Mouse (Mus musculus) liver, embryonic 14.5 days (tissue): Measurements from ENCODE around the gene Tigar.

Experiments
- CTCF ChIP-seq: IDR thresholded peaks from 2 replicates; pipeline ENCODE4 v1.5.1; 2016; ENCODE audit warnings: antibody characterized with exemption, low read depth, control low read depth
- EP300 ChIP-seq: IDR thresholded peaks from 2 replicates; pipeline ENCODE4 v1.6.1; 2016; ENCODE audit warnings: antibody characterized with exemption, low read depth

DNA sequence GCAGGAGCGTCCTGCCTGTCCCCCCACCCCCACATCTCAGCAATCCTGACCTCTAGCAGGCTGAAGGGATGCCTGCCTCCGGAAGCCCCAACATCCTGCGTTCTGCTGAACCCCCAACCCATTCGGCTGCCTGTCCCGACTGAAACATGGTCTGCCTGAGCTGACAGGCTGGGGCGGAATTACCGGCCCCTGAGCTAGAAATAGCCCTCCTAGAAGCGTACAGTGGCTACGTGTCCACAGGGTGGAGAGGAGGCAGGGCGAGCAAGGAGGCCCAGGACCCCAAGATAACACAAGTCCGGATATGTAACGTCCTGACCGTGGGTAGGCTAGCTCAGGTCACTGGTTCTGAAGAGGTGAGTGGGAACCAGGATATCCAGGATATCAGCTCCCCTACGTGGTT, 44.5 kb downstream of the Tigar start:
- TF ChIP-seq CTCF, result no peak
- no peak for TF ChIP-seq EP300
